Mouse (Mus musculus) myocyte (in vitro differentiated cells): ENCODE data around the gene Rftn1.

ENCODE experiments used
- CEBPB ChIP-seq: IDR thresholded peaks from 2 replicates; pipeline ENCODE4 v1.6.1; 2011; ENCODE audit warnings: mild to moderate bottlenecking, moderate library complexity; ENCODE audit not compliant: poor library complexity, insufficient read depth, severe bottlenecking
- E2F4 ChIP-seq: IDR thresholded peaks from one replicate; pipeline ENCODE4 v1.6.1; 2011; ENCODE audit warnings: mild to moderate bottlenecking, control low read depth, moderate library complexity; ENCODE audit not compliant: insufficient read depth
- POLR2A ChIP-seq: IDR thresholded peaks from one replicate; pipeline ENCODE4 v1.6.1; 2011; ENCODE audit warnings: low read depth, mild to moderate bottlenecking, control low read depth, moderate library complexity; ENCODE audit not compliant: insufficient read length
- POLR2AphosphoS2 ChIP-seq: IDR thresholded peaks from one replicate; pipeline ENCODE4 v1.6.1; 2011; ENCODE audit warnings: low read depth, control low read depth; ENCODE audit not compliant: insufficient read length
- TCF12 ChIP-seq: IDR thresholded peaks from one replicate; pipeline ENCODE4 v1.6.1; 2011; ENCODE audit warnings: mild to moderate bottlenecking, control low read depth; ENCODE audit not compliant: poor library complexity, insufficient read depth, severe bottlenecking
- USF1 ChIP-seq: IDR thresholded peaks from one replicate; pipeline ENCODE4 v1.6.1; 2011; ENCODE audit warnings: low read depth, mild to moderate bottlenecking, control low read depth, moderate library complexity

DNA sequence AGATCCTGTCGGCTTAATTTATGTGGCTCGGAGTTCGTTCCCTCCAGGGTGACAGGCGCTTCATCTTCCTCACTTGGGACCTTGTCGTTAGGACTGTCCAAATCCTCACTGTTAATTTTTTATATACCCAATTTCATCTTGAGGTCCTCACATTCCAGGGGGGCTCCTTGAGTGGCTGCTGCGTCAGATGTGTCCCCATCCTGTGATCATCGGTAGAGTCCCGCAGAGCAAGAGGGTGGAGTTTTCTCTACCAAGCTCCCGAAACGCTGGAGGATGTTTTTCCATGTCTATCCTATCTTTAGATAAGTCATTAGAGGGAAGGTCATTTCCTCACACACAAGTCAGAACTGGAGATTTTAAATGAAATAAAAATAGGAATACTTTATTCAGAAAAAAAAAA is 55.0 kb downstream of the Rftn1 start:
- no peak for TF ChIP-seq E2F4
- TF ChIP-seq POLR2A: no peak
- TF ChIP-seq CEBPB: no peak
- TF ChIP-seq POLR2AphosphoS2: no peak
- no peak for TF ChIP-seq TCF12
- no peak for TF ChIP-seq USF1
